Mouse (Mus musculus) kidney, postnatal 0 days (tissue): Measurements from ENCODE around the gene Syce3. TPM values are rescaled to one million over a fixed set of nuclear protein-coding genes. Genes with fewer than 3 reads are reported as not detected.

Source experiments
- ATAC-seq: fragments of 200-750 bp; cut with Nextera tagmentation; replicated peaks from 2 replicates; pipeline ENCODE4 v1.8.0; 2017; ENCODE audit warnings: low read depth, moderate number of reproducible peaks, moderate TSS enrichment, moderate library complexity; ENCODE audit not compliant: low FRiP score
- DNase-seq: peaks from one replicate; pipeline ENCODE4 v3.0.0-alpha.2; 2016; ENCODE audit warnings: low spot score
- H3K27ac ChIP-seq: fragments of 300-500 bp; sonication (generic); 2 replicates; pipeline ENCODE4 v1.5.1; 2014; ENCODE audit warnings: mild to moderate bottlenecking
- H3K27me3 ChIP-seq: fragments of 300-500 bp; sonication (generic); 2 replicates; pipeline ENCODE4 v1.6.1; 2014; ENCODE audit warnings: low read length, mixed read lengths; ENCODE audit not compliant: insufficient read depth
- H3K36me3 ChIP-seq: fragments of 300-500 bp; sonication (generic); 2 replicates; pipeline ENCODE4 v1.6.1; 2014; ENCODE audit warnings: low read length, mixed read lengths; ENCODE audit not compliant: insufficient read depth
- H3K4me1 ChIP-seq: fragments of 300-500 bp; sonication (generic); replicated peaks from 2 replicates; pipeline ENCODE4 v1.6.1; 2014; ENCODE audit warnings: antibody characterized with exemption, low read length, mixed read lengths; ENCODE audit not compliant: insufficient read depth
- H3K4me2 ChIP-seq: fragments of 300-500 bp; sonication (generic); 2 replicates; pipeline ENCODE4 v1.6.1; 2014; ENCODE audit warnings: mild to moderate bottlenecking, low read length, moderate library complexity, mixed read lengths
- H3K4me3 ChIP-seq: fragments of 300-500 bp; sonication (generic); replicated peaks from 2 replicates; pipeline ENCODE4 v1.5.1; 2014; ENCODE audit warnings: low read depth, low read length
- H3K9ac ChIP-seq: fragments of 300-500 bp; sonication (generic); 2 replicates; pipeline ENCODE4 v1.6.1; 2014; ENCODE audit warnings: low read depth, low read length
- H3K9me3 ChIP-seq: fragments of 300-500 bp; sonication (generic); replicated peaks from 2 replicates; pipeline ENCODE4 v1.6.1; 2016; ENCODE audit warnings: low read length, inconsistent platforms, mixed read lengths
- CTCF ChIP-seq: IDR thresholded peaks from 2 replicates; pipeline ENCODE4 v1.5.1; 2016; ENCODE audit warnings: antibody characterized with exemption, low read depth, mild to moderate bottlenecking, moderate library complexity
- WGBS: fragments of 180-500 bp; shearing (Covaris S2); extraction: QIAGEN DNeasy Blood & Tissue Kit; methylation state at CpG from one replicate; pipeline ENCODE4 v1.1.7; 2014; 5-methylcytosine and 5-hydroxymethylcytosine counted together
- polyA plus RNA-seq: library from polyadenylated mRNA; unstranded; fragments of >200 nt; fragmentation: Nextera tagmentation; extraction: Ambion mirVana; gene quantifications from 2 replicates; pipeline ENCODE4 v1.2.1, GENCODE M21; 2015

Gene Syce3
- polyA plus RNA-seq, 1 experiment from 2014 or later, result not detected

- Histone ChIP-seq H3K4me1 (no peaks in the 10 kb centered on the region; the same call in 1 of the 2 replicates), H3K9ac (peak overlapping the region; percentile 81), H3K36me3 (peaks cover 31% of the 10 kb centered on the region), H3K27me3 (no peaks in the 10 kb centered on the region), H3K4me2 (peak overlapping the region; percentile 74), H3K9me3 (no peaks in the 10 kb centered on the region), H3K4me3 (peak overlapping the region; percentile 75), H3K27ac (no peak overlapping the region)
- ATAC-seq (0 out of 2 replicates have a peak, but pooled peaks have one; percentile 0), DNase-seq (no peak)
- no peak for TF ChIP-seq CTCF
- 62% methylated on average over 7 of the region's 7 CpGs for WGBS
Observed at GRCm38 (mm10) chr15:89354455-89354854, 55.8 kb downstream of the Syce3 start.

GRCm38 (mm10) chr15:89353837-89354236 is 56.5 kb downstream of the Syce3 start:
- no peaks in the 10 kb centered on the region for H3K27me3 ChIP-seq
- ATAC-seq (no peak), DNase-seq (no peak)
- no peak overlapping the region for H3K9ac ChIP-seq
- peaks cover 31% of the 10 kb centered on the region for H3K36me3 ChIP-seq
- H3K4me3 ChIP-seq, result no peak overlapping the region
- H3K27ac ChIP-seq, result no peak overlapping the region
- no peak overlapping the region for H3K4me2 ChIP-seq
- no peaks in the 10 kb centered on the region; the same call in 1 of the 2 replicates for H3K4me1 ChIP-seq
- no peak for TF ChIP-seq CTCF
- no peaks in the 10 kb centered on the region for H3K9me3 ChIP-seq
- WGBS, result 94% methylated on average over 16 of the region's 16 CpGs

- DNase-seq (no peak), ATAC-seq (no peak)
- H3K27me3 ChIP-seq, result no peaks in the 10 kb centered on the region
- peaks cover 31% of the 10 kb centered on the region for H3K36me3 ChIP-seq
- 98% methylated on average over 12 of the region's 12 CpGs for WGBS
- no peak overlapping the region for H3K27ac ChIP-seq
- H3K4me3 ChIP-seq, result no peak overlapping the region
- H3K4me2 ChIP-seq, result no peak overlapping the region
- H3K9ac ChIP-seq, result no peak overlapping the region
- H3K9me3 ChIP-seq, result no peaks in the 10 kb centered on the region
- no peaks in the 10 kb centered on the region; the same call in 1 of the 2 replicates for H3K4me1 ChIP-seq
- no peak for TF ChIP-seq CTCF
Observed at GRCm38 (mm10) chr15:89352795-89353194, 57.5 kb downstream of the Syce3 start.

GRCm38 (mm10) chr15:89352054-89352453 is 58.2 kb downstream of the Syce3 start:
- 94% methylated on average over 14 of the region's 14 CpGs for WGBS
- H3K27me3 ChIP-seq, result no peaks in the 10 kb centered on the region
- H3K4me1 ChIP-seq, result no peaks in the 10 kb centered on the region; the same call in 1 of the 2 replicates
- no peaks in the 10 kb centered on the region for H3K9me3 ChIP-seq
- no peak overlapping the region for H3K9ac ChIP-seq
- H3K36me3 ChIP-seq, result peaks cover 31% of the 10 kb centered on the region
- ATAC-seq (no peak), DNase-seq (no peak)
- no peak overlapping the region for H3K4me2 ChIP-seq
- H3K27ac ChIP-seq, result no peak overlapping the region
- no peak for TF ChIP-seq CTCF
- no peak overlapping the region for H3K4me3 ChIP-seq

GRCm38 (mm10) chr15:89351302-89351701 is 59.0 kb downstream of the Syce3 start:
- no peaks in the 10 kb centered on the region for H3K9me3 ChIP-seq
- ATAC-seq (no peak), DNase-seq (no peak)
- H3K27ac ChIP-seq, result no peak overlapping the region
- H3K9ac ChIP-seq, result no peak overlapping the region
- H3K4me3 ChIP-seq, result no peak overlapping the region
- peaks cover 31% of the 10 kb centered on the region for H3K36me3 ChIP-seq
- no peaks in the 10 kb centered on the region; the same call in 1 of the 2 replicates for H3K4me1 ChIP-seq
- 92% methylated on average over 15 of the region's 15 CpGs for WGBS
- no peak for TF ChIP-seq CTCF
- no peak overlapping the region for H3K4me2 ChIP-seq
- H3K27me3 ChIP-seq, result no peaks in the 10 kb centered on the region

GRCm38 (mm10) chr15:89350447-89350846 is 59.9 kb downstream of the Syce3 start:
- Histone ChIP-seq H3K4me3 (no peak overlapping the region), H3K36me3 (peaks cover 31% of the 10 kb centered on the region), H3K9me3 (no peaks in the 10 kb centered on the region), H3K27ac (no peak overlapping the region), H3K4me1 (no peaks in the 10 kb centered on the region; the same call in 1 of the 2 replicates), H3K9ac (no peak overlapping the region), H3K27me3 (no peaks in the 10 kb centered on the region), H3K4me2 (no peak overlapping the region)
- DNase-seq, result peak; percentile 22
- TF ChIP-seq CTCF, result no peak
- 74% methylated on average over 5 of the region's 5 CpGs for WGBS
- ATAC-seq, result no peak

GRCm38 (mm10) chr15:89343325-89343724 is 67.0 kb downstream of the Syce3 start:
- DNase-seq (no peak), ATAC-seq (no peak)
- Histone ChIP-seq H3K27me3 (no peaks in the 10 kb centered on the region), H3K9me3 (no peaks in the 10 kb centered on the region), H3K4me2 (no peak overlapping the region), H3K36me3 (no peaks in the 10 kb centered on the region), H3K4me3 (no peak overlapping the region), H3K27ac (no peak overlapping the region), H3K4me1 (no peaks in the 10 kb centered on the region), H3K9ac (no peak overlapping the region)
- TF ChIP-seq CTCF, result peak; percentile 50
- WGBS, result 90% methylated on average over 3 of the region's 3 CpGs
